Mouse (Mus musculus): ENCODE results near the gene Coa4. TPM values are rescaled to one million over a fixed set of nuclear protein-coding genes. Genes with fewer than 3 reads are reported as not detected.

Gene Coa4
- total RNA-seq (2023) = 4.6 TPM

GRCm38 (mm10) chr7:100536804-100537518, at the start of gene Coa4:
Gene Coa4 (plus strand): TSS chr7:100537071.

DNA sequence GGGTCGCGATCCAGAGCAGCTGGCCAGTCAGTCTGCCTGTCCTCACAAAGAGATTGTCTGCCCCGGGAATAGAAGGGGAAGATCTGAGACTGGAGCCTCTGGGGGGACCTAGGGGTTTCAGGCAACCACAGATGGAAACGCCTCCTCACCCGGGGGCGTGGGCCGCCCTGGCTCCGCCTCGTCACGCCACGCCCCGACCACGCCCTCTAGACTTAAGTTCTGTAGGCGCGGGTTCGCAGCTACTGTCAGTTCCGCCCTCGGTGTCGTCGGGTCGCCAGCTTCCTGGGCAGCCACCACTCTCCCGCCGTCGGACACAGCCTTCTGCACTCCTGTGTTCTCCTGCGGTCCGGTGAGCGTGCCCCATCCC, 43.8 kb upstream of the Coa4 start, which contains the start of gene Ucp2:
Gene Ucp2 (plus strand): TSS at position 221 of the 367 bp plus-strand sequence.

DNA sequence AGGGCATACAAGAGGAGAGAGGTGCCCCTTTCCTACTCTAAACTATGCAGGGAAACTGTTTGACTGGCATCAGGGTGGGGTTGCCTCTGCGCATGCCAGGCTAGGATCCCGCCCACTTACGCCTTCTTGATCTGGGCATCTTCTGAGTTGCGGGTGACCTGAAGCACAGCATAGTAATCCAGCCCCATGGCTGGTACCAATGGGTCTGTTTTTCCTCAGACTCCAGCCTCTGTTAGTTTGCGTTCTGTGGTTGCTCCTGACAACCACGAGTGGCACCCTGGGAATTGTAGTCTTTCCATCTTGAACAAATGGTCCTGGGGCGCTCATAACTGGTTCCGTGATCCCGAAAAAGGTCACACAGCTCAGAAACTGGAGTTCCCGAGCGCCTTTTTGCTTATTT, 22.3 kb upstream of the Coa4 start, which contains the start of gene Dnajb13:
Gene Dnajb13 (minus strand): TSS at position 388 of the 400 bp plus-strand sequence.

Other genes with a start within 250 kb of the Coa4 start
- gene C2cd3, start 164.8 kb upstream of the Coa4 start, total RNA-seq (2023) = 79.2 TPM
- gene Ppme1, start 164.8 kb upstream of the Coa4 start, total RNA-seq (2023) = 35.8 TPM
- gene Ucp3, start 64.1 kb upstream of the Coa4 start, total RNA-seq (2023) = 0.44 TPM
- 987 TPM for gene Ucp2, start 43.7 kb upstream of the Coa4 start, total RNA-seq (2023)
- 3.3 TPM for gene Dnajb13, start 22.1 kb upstream of the Coa4 start, total RNA-seq (2023)
- gene Rab6a, start 70.3 kb downstream of the Coa4 start, total RNA-seq (2023) = 56.3 TPM
- 30.6 TPM for gene Mrpl48, start 71.2 kb downstream of the Coa4 start, total RNA-seq (2023)
- not detected for gene Plekhb1, start 125.3 kb downstream of the Coa4 start, total RNA-seq (2023)
- 50.3 TPM for gene Fam168a, start 169.6 kb downstream of the Coa4 start, total RNA-seq (2023)

Measured in CD4-positive naive resting alpha-beta T cell, adult 57 days (primary cell).